Mouse (Mus musculus) CH12.LX (cell line): ENCODE measurements at regions not wholly inside any gene's neighbourhood (a gene's known extent, or its start where the extent isn't known, plus 50 kb on each side); places are given as distances from the start of the nearest gene placed in this dataset.

ENCODE experiments used
- DNase-seq: peaks from one replicate; pipeline ENCODE4 v3.0.0-alpha.2; 2013; ENCODE audit errors: extremely low read depth
- H3K27ac ChIP-seq: 2 replicates; pipeline ENCODE4 v1.5.1; 2012; ENCODE audit warnings: low read depth, mild to moderate bottlenecking, control low read depth, moderate library complexity; ENCODE audit not compliant: insufficient read depth
- H3K27me3 ChIP-seq: replicated peaks from 2 replicates; pipeline ENCODE3; 2012; ENCODE audit warnings: inconsistent platforms
- H3K36me3 ChIP-seq, 2 experiments: replicated peaks in 1 of 2; 2 replicates each; pipeline versions ENCODE3 to v1.6.1; 2012; ENCODE audit warnings: inconsistent platforms in 1 of 2, low read length in 1 of 2, mild to moderate bottlenecking in 1 of 2, mixed read lengths in 1 of 2, moderate library complexity in 1 of 2; ENCODE audit not compliant: control insufficient read depth in 1 of 2, insufficient read depth in 1 of 2
- H3K4me1 ChIP-seq, 2 experiments: 2 replicates each; pipeline ENCODE4 v1.6.1; 2012; ENCODE audit warnings: inconsistent platforms in 1 of 2, moderate library complexity in 1 of 2; ENCODE audit not compliant: insufficient read depth in 2 of 2, control insufficient read depth in 1 of 2
- H3K4me2 ChIP-seq: 2 replicates; pipeline ENCODE4 v1.6.1; 2012; ENCODE audit warnings: low read depth, mild to moderate bottlenecking, control low read depth; ENCODE audit not compliant: poor library complexity, insufficient read depth, severe bottlenecking
- H3K4me3 ChIP-seq, 3 experiments: fragments of 150-350 bp in 1 of 3; sonication (generic) in 1 of 3; replicated peaks in 1 of 3; 2 replicates each; pipeline versions ENCODE3 to v1.5.1; 2011 to 2012; ENCODE audit warnings: low read depth in 2 of 3, low read length in 2 of 3, mild to moderate bottlenecking in 2 of 3, moderate library complexity in 2 of 3, control low read depth in 1 of 3, improper control_type of control experiment in 1 of 3, inconsistent platforms in 1 of 3, mixed read lengths in 1 of 3; ENCODE audit not compliant: poor library complexity in 1 of 3
- H3K79me2 ChIP-seq: replicated peaks from 2 replicates; pipeline ENCODE4 v1.6.1; 2012; ENCODE audit warnings: mild to moderate bottlenecking, moderate library complexity; ENCODE audit not compliant: control insufficient read depth, poor library complexity, insufficient read depth, severe bottlenecking; ENCODE audit errors: extremely low read depth
- H3K9ac ChIP-seq: 2 replicates; pipeline ENCODE4 v1.6.1; 2012; ENCODE audit warnings: low read depth, mild to moderate bottlenecking, control low read depth, moderate library complexity; ENCODE audit not compliant: insufficient read depth
- H3K9me3 ChIP-seq: replicated peaks from 2 replicates; pipeline ENCODE3; 2012; ENCODE audit warnings: low read length, inconsistent platforms, mixed read lengths
- CHD1 ChIP-seq: IDR thresholded peaks from 2 replicates; pipeline ENCODE4 v1.6.1; 2012; ENCODE audit warnings: low read depth, low read length, improper control_type of control experiment, inconsistent platforms
- CTCF ChIP-seq, 2 experiments: IDR thresholded peaks in 1 of 2; conservative IDR thresholded peaks in 1 of 2; 2 replicates each; pipeline ENCODE4 v1.5.1; 2011 to 2012; ENCODE audit warnings: low read depth in 2 of 2, low read length in 2 of 2, improper control_type of control experiment in 1 of 2, inconsistent platforms in 1 of 2, mild to moderate bottlenecking in 1 of 2, moderate library complexity in 1 of 2
- EP300 ChIP-seq: IDR thresholded peaks from 2 replicates; pipeline ENCODE4 v1.6.1; 2011; ENCODE audit warnings: low read length, improper control_type of control experiment
- ETS1 ChIP-seq: conservative IDR thresholded peaks from 2 replicates; pipeline ENCODE4 v1.6.1; 2012; ENCODE audit warnings: low read depth, mild to moderate bottlenecking, inconsistent platforms, low read length, improper control_type of control experiment, moderate library complexity
- IRF4 ChIP-seq: IDR thresholded peaks from 2 replicates; pipeline ENCODE4 v1.6.1; 2014; ENCODE audit warnings: low read depth, mild to moderate bottlenecking, inconsistent platforms, low read length, improper control_type of control experiment
- KAT2A ChIP-seq: IDR thresholded peaks from 2 replicates; pipeline ENCODE4 v1.6.1; 2012; ENCODE audit warnings: low read length, improper control_type of control experiment, inconsistent platforms; ENCODE audit not compliant: insufficient replicate concordance
- MEF2A ChIP-seq: IDR thresholded peaks from 2 replicates; pipeline ENCODE4 v1.6.1; 2014; ENCODE audit warnings: low read depth, mild to moderate bottlenecking, inconsistent platforms, low read length, improper control_type of control experiment, borderline replicate concordance
- MXI1 ChIP-seq: IDR thresholded peaks from 2 replicates; pipeline ENCODE4 v1.6.1; 2011; ENCODE audit warnings: mild to moderate bottlenecking, low read depth, low read length, improper control_type of control experiment
- MYC ChIP-seq: IDR thresholded peaks from 2 replicates; pipeline ENCODE4 v1.6.1; 2011; ENCODE audit warnings: low read depth, mild to moderate bottlenecking, improper control_type of control experiment, low read length
- NELFE ChIP-seq: IDR thresholded peaks from 2 replicates; pipeline ENCODE4 v1.6.1; 2011; ENCODE audit warnings: low read depth, low read length, improper control_type of control experiment
- RCOR1 ChIP-seq: conservative IDR thresholded peaks from 2 replicates; pipeline ENCODE4 v1.6.1; 2012; ENCODE audit warnings: low read depth, mild to moderate bottlenecking, inconsistent platforms, low read length, improper control_type of control experiment
- TBP ChIP-seq: conservative IDR thresholded peaks from 2 replicates; pipeline ENCODE4 v1.6.1; 2011; ENCODE audit warnings: low read depth, low read length, improper control_type of control experiment
- TCF12 ChIP-seq: IDR thresholded peaks from 2 replicates; pipeline ENCODE4 v1.6.1; 2014; ENCODE audit warnings: low read depth, mild to moderate bottlenecking, inconsistent platforms, low read length, improper control_type of control experiment
- UBTF ChIP-seq: IDR thresholded peaks from 2 replicates; pipeline ENCODE4 v1.6.1; 2012; ENCODE audit warnings: low read depth, mild to moderate bottlenecking, inconsistent platforms, low read length, improper control_type of control experiment, moderate library complexity
- USF1 ChIP-seq: IDR thresholded peaks from 2 replicates; pipeline ENCODE4 v1.6.1; 2014; ENCODE audit warnings: low read depth, mild to moderate bottlenecking, inconsistent platforms, low read length, improper control_type of control experiment
- ZC3H11A ChIP-seq: IDR thresholded peaks from 2 replicates; pipeline ENCODE4 v1.6.1; 2012; ENCODE audit warnings: low read depth, mild to moderate bottlenecking, inconsistent platforms, low read length, improper control_type of control experiment
- ZKSCAN1 ChIP-seq: IDR thresholded peaks from 2 replicates; pipeline ENCODE4 v1.6.1; 2012; ENCODE audit warnings: low read depth, inconsistent platforms, low read length, improper control_type of control experiment, borderline replicate concordance
- ZMIZ1 ChIP-seq: IDR thresholded peaks from 2 replicates; pipeline ENCODE4 v1.6.1; 2012; ENCODE audit warnings: low read depth, mild to moderate bottlenecking, inconsistent platforms, low read length, improper control_type of control experiment
- ZNF384 ChIP-seq: IDR thresholded peaks from 2 replicates; pipeline ENCODE4 v1.6.1; 2012; ENCODE audit warnings: low read depth, low read length, improper control_type of control experiment, inconsistent platforms
- dilution Hi-C: fragments of 300-500 bp; cut with MboI; formaldehyde crosslinking; loops from 2 replicates; pipeline ENCODE4 v1.14.3; 2020; ENCODE audit warnings: low sequenced_read_pairs; ENCODE audit not compliant: extremely low pct_unique_long_range_greater_than_20kb, extremely low pct_ligation_motif_present
- in situ Hi-C: fragments of 300-500 bp; cut with MboI; formaldehyde crosslinking; loops from 3 replicates; pipeline ENCODE4 v1.14.3; 2019; ENCODE audit warnings: low sequenced_read_pairs, low pct_ligation_motif_present, low pct_unique_long_range_greater_than_20kb, mixed read lengths

DNA sequence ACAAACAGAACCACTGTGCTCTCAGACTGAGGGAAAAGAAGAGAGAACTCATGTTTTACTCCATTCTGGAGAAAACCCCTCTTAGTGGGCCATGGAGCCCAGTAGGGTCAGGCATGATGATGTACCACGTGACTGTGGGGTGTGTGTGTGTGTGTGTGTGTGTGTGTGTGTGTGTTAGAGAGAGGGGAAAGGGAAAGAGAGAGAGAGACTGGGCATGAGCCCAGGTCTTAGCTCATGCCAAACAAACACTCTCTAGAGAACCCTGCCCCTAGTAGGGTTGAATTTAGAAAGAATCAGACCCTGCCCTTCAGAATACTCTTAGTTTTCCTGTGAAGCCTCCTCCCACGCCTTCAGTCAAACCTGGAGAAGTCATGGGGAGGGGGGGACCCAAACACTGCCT, 52.7 kb upstream of the Sez6l start:
- in situ Hi-C loops (no loop called here), dilution Hi-C loops (no loop called here)
- H3K4me2 ChIP-seq: no peak overlapping the region
- H3K27ac ChIP-seq: no peak overlapping the region
- H3K4me1 ChIP-seq: no peaks in the 10 kb centered on the region
- TF ChIP-seq EP300 (no peak), USF1 (no peak), ETS1 (no peak), CTCF (conservative IDR thresholded peaks at IDR 0.05 in 1 of 2, IDR thresholded peaks at IDR 0.05 in 1 of 2; ENCODE audit: low read depth in 2 of 2, low read length in 2 of 2) (no peak), ZC3H11A (no peak), MXI1 (no peak), RCOR1 (no peak), NELFE (no peak), ZMIZ1 (no peak)
- H3K9ac ChIP-seq: no peak overlapping the region
- H3K36me3 ChIP-seq: no peaks in the 10 kb centered on the region
- peaks cover 93% of the 10 kb centered on the region for H3K9me3 ChIP-seq
- H3K79me2 ChIP-seq: no peaks in the 10 kb centered on the region
- no peaks in the 10 kb centered on the region for H3K27me3 ChIP-seq
- no peak for DNase-seq
- H3K4me3 ChIP-seq: no peak overlapping the region

DNA sequence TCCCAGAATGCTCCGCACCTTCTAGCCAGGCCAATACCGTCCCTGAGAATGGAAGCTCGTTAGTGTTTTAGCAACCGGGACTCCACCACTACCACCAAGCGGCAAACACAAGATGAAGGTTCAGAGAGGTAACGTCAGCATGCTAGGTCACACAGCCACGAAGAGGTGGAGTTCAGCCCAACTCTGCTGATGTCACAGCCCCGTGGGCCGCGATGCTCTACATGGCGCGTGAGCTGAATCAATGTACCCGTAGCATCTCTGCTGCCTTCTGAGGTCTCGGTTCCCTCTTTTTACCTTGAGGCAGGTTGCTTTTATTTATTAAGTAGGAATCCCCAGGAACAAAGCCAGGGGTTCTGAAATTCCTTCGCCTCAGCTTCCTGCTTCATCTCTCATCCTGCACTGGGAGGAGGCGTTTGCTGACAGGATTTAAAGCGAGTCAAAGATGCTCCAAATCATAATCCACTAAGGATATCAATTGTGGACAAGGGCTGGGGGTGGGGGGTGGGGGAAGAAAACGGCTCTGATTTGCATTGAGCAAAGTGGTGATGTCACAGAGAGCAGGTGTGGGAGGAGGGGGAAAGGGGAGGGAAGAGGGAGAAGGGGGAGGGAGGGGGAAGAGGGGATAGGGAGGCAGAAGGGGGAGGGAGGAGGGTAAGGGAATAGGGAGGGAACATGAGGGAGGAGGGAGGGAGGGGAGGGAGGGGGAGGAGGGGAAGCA, 51.2 kb upstream of the Sez6l start:
- Histone ChIP-seq H3K36me3 (no peaks in the 10 kb centered on the region), H3K27me3 (no peaks in the 10 kb centered on the region), H3K4me2 (no peak overlapping the region), H3K9ac (no peak overlapping the region), H3K9me3 (peaks cover 93% of the 10 kb centered on the region), H3K79me2 (no peaks in the 10 kb centered on the region), H3K27ac (no peak overlapping the region), H3K4me3 (no peak overlapping the region), H3K4me1 (no peaks in the 10 kb centered on the region)
- no peak for DNase-seq
- in situ Hi-C loops: no loop called here
- TF ChIP-seq TCF12 (no peak), IRF4 (no peak), CHD1 (no peak), ZMIZ1 (no peak), MEF2A (no peak)
- dilution Hi-C loops: no loop called here

- no peak overlapping the region for H3K9ac ChIP-seq
- H3K79me2 ChIP-seq: no peaks in the 10 kb centered on the region
- peaks cover 93% of the 10 kb centered on the region for H3K9me3 ChIP-seq
- TF ChIP-seq KAT2A (no peak), ZMIZ1 (no peak), TBP (no peak), RCOR1 (no peak), MYC (no peak), TCF12 (no peak), ETS1 (no peak), IRF4 (no peak), EP300 (no peak), NELFE (no peak), UBTF (no peak), CTCF (conservative IDR thresholded peaks at IDR 0.05 in 1 of 2, IDR thresholded peaks at IDR 0.05 in 1 of 2; ENCODE audit: low read depth in 2 of 2, low read length in 2 of 2) (no peak), MEF2A (no peak), ZNF384 (no peak), MXI1 (no peak), ZKSCAN1 (no peak)
- H3K27me3 ChIP-seq: no peaks in the 10 kb centered on the region
- H3K27ac ChIP-seq: no peak overlapping the region
- in situ Hi-C loops: no loop called here
- H3K4me3 ChIP-seq: peak overlapping the region in 1 of 3 experiments; percentile 5
- no peaks in the 10 kb centered on the region for H3K36me3 ChIP-seq
- no peak for DNase-seq
- no peak overlapping the region for H3K4me2 ChIP-seq
- dilution Hi-C loops: no loop called here
- H3K4me1 ChIP-seq: no peaks in the 10 kb centered on the region
These were observed 50.3 kb upstream of the Sez6l start for GRCm38 (mm10) chr5:112627305-112627704.
